Mouse (Mus musculus) layer of hippocampus, postnatal 25 days (tissue): Measurements from ENCODE around the gene Erf. TPM values are rescaled to one million over a fixed set of nuclear protein-coding genes. Genes with fewer than 3 reads are reported as not detected.
"Not testable (repeated sequence)": the region's sequence is repeated elsewhere in the genome, so short reads cannot be mapped to it uniquely, and the experiment has no call there.

Experiments used
- DNase-seq, 2 experiments: peaks; one replicate each; pipeline ENCODE4 v3.0.0; 2022; ENCODE audit warnings: mixed read lengths in 2 of 2, low spot score in 1 of 2; ENCODE audit errors: extremely low spot score in 1 of 2
- total RNA-seq, 2 experiments: library from RNA; stranded (reverse); gene quantifications; 2 replicates each; pipeline ENCODE4 v1.2.3; 2021

Gene Erf
- total RNA-seq, 2 experiments from 2014 or later, result 44.4 to 51.1 TPM

- DNase-seq, result no peak
Observed at GRCm38 (mm10) chr7:25269545-25270271, 19.1 kb upstream of the Erf start.

GRCm38 (mm10) chr7:25269029-25269428 is 18.5 kb upstream of the Erf start:
- DNase-seq, result no peak

- DNase-seq, result no peak
Observed at GRCm38 (mm10) chr7:25268588-25268987, 18.0 kb upstream of the Erf start.

GRCm38 (mm10) chr7:25267751-25268463 is 17.3 kb upstream of the Erf start:
- peak; percentile 87 to 98 for DNase-seq

GRCm38 (mm10) chr7:25267301-25267750 is 16.8 kb upstream of the Erf start, which contains the start of gene Cic:
Cic (plus strand) TSS chr7:25267704.
- peak in 1 of 2 experiments; percentile 85 for DNase-seq

- DNase-seq, result no peak
Observed at GRCm38 (mm10) chr7:25266180-25266962, 15.8 kb upstream of the Erf start.

- DNase-seq, result not testable (repeated sequence)
Observed at GRCm38 (mm10) chr7:25265743-25266142, 15.2 kb upstream of the Erf start.

- DNase-seq, result no peak
Observed at GRCm38 (mm10) chr7:25263968-25264870, 13.7 kb upstream of the Erf start.

- DNase-seq, result no peak
Observed at GRCm38 (mm10) chr7:25261896-25262295, 11.3 kb upstream of the Erf start.

GRCm38 (mm10) chr7:25251822-25252221 is 1.3 kb upstream of the Erf start:
- no peak for DNase-seq

GRCm38 (mm10) chr7:25251071-25251791 is 670 bp upstream of the Erf start:
- DNase-seq, result no peak

- peak in 1 of 2 experiments; percentile 54 for DNase-seq
Observed at GRCm38 (mm10) chr7:25249314-25250140, 1.0 kb downstream of the Erf start.

- DNase-seq, result no peak
Observed at GRCm38 (mm10) chr7:25248846-25249313, 1.7 kb downstream of the Erf start.

- peak; percentile 52 to 64 for DNase-seq
Observed at GRCm38 (mm10) chr7:25248018-25248647, 2.4 kb downstream of the Erf start.

- DNase-seq, result no peak
Observed at GRCm38 (mm10) chr7:25247498-25247897, 3.1 kb downstream of the Erf start.

- DNase-seq, result no peak
Observed at GRCm38 (mm10) chr7:25246759-25247137, 3.8 kb downstream of the Erf start.

GRCm38 (mm10) chr7:25246079-25246758 is 4.3 kb downstream of the Erf start:
- peak; percentile 72 to 75 for DNase-seq
